Mouse (Mus musculus): ENCODE measurements around the gene Cks2. TPM values are rescaled to one million over a fixed set of nuclear protein-coding genes. Genes with fewer than 3 reads are reported as not detected.

The Cks2 gene
- polyA plus RNA-seq (2015; fragmentation: Nextera tagmentation; extraction: Ambion mirVana): 97.5 and 118 TPM in 2 replicates

- no peaks in the 10 kb centered on the region for H3K9me3 ChIP-seq (ENCODE audit: control insufficient read depth, low read length)
- peak within 1 kb of the TSS; percentile 81 for H3K9ac ChIP-seq (replicated peaks; ENCODE audit: low read depth, low read length)
- H3K4me1 ChIP-seq (replicated peaks; ENCODE audit: control insufficient read depth, insufficient read depth, low read length): peaks cover 13% of the 10 kb centered on the region
- ATAC-seq: peak; percentile 99
- peak within 1 kb of the TSS; percentile 91 for H3K4me2 ChIP-seq (ENCODE audit: low read length)
- no peaks in the 10 kb centered on the region for H3K36me3 ChIP-seq (ENCODE audit: control insufficient read depth, insufficient read depth)
- peak within 1 kb of the TSS; percentile 52; the same call in 1 of the 2 replicates for H3K27ac ChIP-seq (ENCODE audit: low read length)
- peak within 1 kb of the TSS; percentile 78 for H3K4me3 ChIP-seq (replicated peaks; ENCODE audit: low read length)
- WGBS: under 1% methylated on average over 83 of the region's 83 CpGs
- H3K27me3 ChIP-seq (replicated peaks; ENCODE audit: control insufficient read depth, insufficient read depth, low read length): no peaks in the 10 kb centered on the region
Measured at GRCm38 (mm10) chr13:51644829-51645789, at the start of gene Cks2. Gene Cks2, plus strand, starts transcription at chr13:51645232.

GRCm38 (mm10) chr13:51595404-51595803 is 49.6 kb upstream of the Cks2 start:
- peak; percentile 18; the same call in 1 of the 2 replicates for ATAC-seq
- H3K4me2 ChIP-seq (ENCODE audit: low read length): peak overlapping the region; percentile 96
- H3K9me3 ChIP-seq (ENCODE audit: control insufficient read depth, low read length): no peaks in the 10 kb centered on the region
- no peaks in the 10 kb centered on the region for H3K27me3 ChIP-seq (replicated peaks; ENCODE audit: control insufficient read depth, insufficient read depth, low read length)
- H3K4me3 ChIP-seq (replicated peaks; ENCODE audit: low read length): peak overlapping the region; percentile 55
- no peak overlapping the region for H3K27ac ChIP-seq (ENCODE audit: low read length)
- no peak overlapping the region for H3K9ac ChIP-seq (replicated peaks; ENCODE audit: low read depth, low read length)
- no peaks in the 10 kb centered on the region for H3K36me3 ChIP-seq (ENCODE audit: control insufficient read depth, insufficient read depth)
- WGBS: 27% methylated on average over 11 of the region's 11 CpGs
- peaks cover 5% of the 10 kb centered on the region for H3K4me1 ChIP-seq (replicated peaks; ENCODE audit: control insufficient read depth, insufficient read depth, low read length)

GRCm38 (mm10) chr13:51598063-51598462 is 47.0 kb upstream of the Cks2 start:
- Histone ChIP-seq H3K4me3 (replicated peaks; ENCODE audit: low read length) (no peak overlapping the region), H3K27me3 (replicated peaks; ENCODE audit: control insufficient read depth, insufficient read depth, low read length) (no peaks in the 10 kb centered on the region), H3K36me3 (ENCODE audit: control insufficient read depth, insufficient read depth) (no peaks in the 10 kb centered on the region), H3K27ac (ENCODE audit: low read length) (no peak overlapping the region), H3K9ac (replicated peaks; ENCODE audit: low read depth, low read length) (no peak overlapping the region), H3K4me2 (ENCODE audit: low read length) (no peak overlapping the region), H3K9me3 (ENCODE audit: control insufficient read depth, low read length) (no peaks in the 10 kb centered on the region), H3K4me1 (replicated peaks; ENCODE audit: control insufficient read depth, insufficient read depth, low read length) (peaks cover 8% of the 10 kb centered on the region)
- WGBS: 80% methylated on average over 2 of the region's 2 CpGs
- no peak for ATAC-seq

- Histone ChIP-seq H3K4me3 (replicated peaks; ENCODE audit: low read length) (no peak overlapping the region), H3K4me2 (ENCODE audit: low read length) (no peak overlapping the region), H3K9me3 (ENCODE audit: control insufficient read depth, low read length) (no peaks in the 10 kb centered on the region), H3K4me1 (replicated peaks; ENCODE audit: control insufficient read depth, insufficient read depth, low read length) (peaks cover 10% of the 10 kb centered on the region), H3K36me3 (ENCODE audit: control insufficient read depth, insufficient read depth) (no peaks in the 10 kb centered on the region), H3K27me3 (replicated peaks; ENCODE audit: control insufficient read depth, insufficient read depth, low read length) (no peaks in the 10 kb centered on the region), H3K27ac (ENCODE audit: low read length) (no peak overlapping the region), H3K9ac (replicated peaks; ENCODE audit: low read depth, low read length) (no peak overlapping the region)
- ATAC-seq: no peak
- WGBS: 94% methylated on average over 8 of the region's 8 CpGs
Measured at GRCm38 (mm10) chr13:51600169-51600568, 44.9 kb upstream of the Cks2 start.

- Histone ChIP-seq H3K4me2 (ENCODE audit: low read length) (peak overlapping the region; percentile 55), H3K9ac (replicated peaks; ENCODE audit: low read depth, low read length) (no peak overlapping the region), H3K9me3 (ENCODE audit: control insufficient read depth, low read length) (no peaks in the 10 kb centered on the region), H3K4me1 (replicated peaks; ENCODE audit: control insufficient read depth, insufficient read depth, low read length) (peaks cover 10% of the 10 kb centered on the region), H3K27ac (ENCODE audit: low read length) (peak overlapping the region; percentile 72), H3K36me3 (ENCODE audit: control insufficient read depth, insufficient read depth) (no peaks in the 10 kb centered on the region), H3K27me3 (replicated peaks; ENCODE audit: control insufficient read depth, insufficient read depth, low read length) (no peaks in the 10 kb centered on the region), H3K4me3 (replicated peaks; ENCODE audit: low read length) (no peak overlapping the region; the same call in 1 of the 2 replicates)
- ATAC-seq: peak; percentile 34
- WGBS: 45% methylated on average over 8 of the region's 8 CpGs
Measured at GRCm38 (mm10) chr13:51602764-51603163, 42.3 kb upstream of the Cks2 start.

- WGBS: 4% methylated on average over 16 of the region's 16 CpGs
Measured at GRCm38 (mm10) chr13:51603221-51603893, 41.7 kb upstream of the Cks2 start.

GRCm38 (mm10) chr13:51603894-51604244 is 41.2 kb upstream of the Cks2 start:
- peak; percentile 69 for ATAC-seq
- Histone ChIP-seq H3K9me3 (ENCODE audit: control insufficient read depth, low read length) (no peaks in the 10 kb centered on the region), H3K27me3 (replicated peaks; ENCODE audit: control insufficient read depth, insufficient read depth, low read length) (no peaks in the 10 kb centered on the region), H3K36me3 (ENCODE audit: control insufficient read depth, insufficient read depth) (no peaks in the 10 kb centered on the region), H3K9ac (replicated peaks; ENCODE audit: low read depth, low read length) (no peak overlapping the region), H3K27ac (ENCODE audit: low read length) (peak overlapping the region; percentile 71), H3K4me1 (replicated peaks; ENCODE audit: control insufficient read depth, insufficient read depth, low read length) (peaks cover 10% of the 10 kb centered on the region), H3K4me2 (ENCODE audit: low read length) (peak overlapping the region; percentile 55), H3K4me3 (replicated peaks; ENCODE audit: low read length) (no peak overlapping the region)
- 27% methylated on average over 4 of the region's 4 CpGs for WGBS

More at GRCm38 (mm10) chr13:51603221-51603893, 41.7 kb upstream of the Cks2 start:
- peak overlapping the region; percentile 72 for H3K27ac ChIP-seq (ENCODE audit: low read length)
- H3K4me3 ChIP-seq (replicated peaks; ENCODE audit: low read length): peak overlapping the region; percentile 32
- no peak overlapping the region for H3K9ac ChIP-seq (replicated peaks; ENCODE audit: low read depth, low read length)
- H3K4me1 ChIP-seq (replicated peaks; ENCODE audit: control insufficient read depth, insufficient read depth, low read length): peaks cover 10% of the 10 kb centered on the region
- no peaks in the 10 kb centered on the region for H3K9me3 ChIP-seq (ENCODE audit: control insufficient read depth, low read length)
- peak; percentile 91 for ATAC-seq
- no peaks in the 10 kb centered on the region for H3K36me3 ChIP-seq (ENCODE audit: control insufficient read depth, insufficient read depth)
- H3K4me2 ChIP-seq (ENCODE audit: low read length): peak overlapping the region; percentile 55
- H3K27me3 ChIP-seq (replicated peaks; ENCODE audit: control insufficient read depth, insufficient read depth, low read length): no peaks in the 10 kb centered on the region

- 96% methylated on average over 7 of the region's 7 CpGs for WGBS
Measured at GRCm38 (mm10) chr13:51609231-51609630, 35.8 kb upstream of the Cks2 start.

GRCm38 (mm10) chr13:51611060-51611459 is 34.0 kb upstream of the Cks2 start:
- H3K9ac ChIP-seq (replicated peaks; ENCODE audit: low read depth, low read length): no peak overlapping the region
- peak overlapping the region; percentile 21; the same call in 1 of the 2 replicates for H3K4me2 ChIP-seq (ENCODE audit: low read length)
- ATAC-seq: no peak
- 0 out of 2 replicates have a peak, but pooled peaks cover 2% of the 10 kb centered on the region for H3K36me3 ChIP-seq (ENCODE audit: control insufficient read depth, insufficient read depth)
- 20% methylated on average over 9 of the region's 9 CpGs for WGBS
- H3K27me3 ChIP-seq (replicated peaks; ENCODE audit: control insufficient read depth, insufficient read depth, low read length): no peaks in the 10 kb centered on the region
- H3K4me3 ChIP-seq (replicated peaks; ENCODE audit: low read length): no peak overlapping the region
- H3K27ac ChIP-seq (ENCODE audit: low read length): no peak overlapping the region
- no peaks in the 10 kb centered on the region; the same call in 1 of the 2 replicates for H3K9me3 ChIP-seq (ENCODE audit: control insufficient read depth, low read length)
- H3K4me1 ChIP-seq (replicated peaks; ENCODE audit: control insufficient read depth, insufficient read depth, low read length): peaks cover 6% of the 10 kb centered on the region

More at GRCm38 (mm10) chr13:51609231-51609630, 35.8 kb upstream of the Cks2 start:
- Histone ChIP-seq H3K4me2 (ENCODE audit: low read length) (no peak overlapping the region), H3K27me3 (replicated peaks; ENCODE audit: control insufficient read depth, insufficient read depth, low read length) (no peaks in the 10 kb centered on the region), H3K4me3 (replicated peaks; ENCODE audit: low read length) (no peak overlapping the region), H3K36me3 (ENCODE audit: control insufficient read depth, insufficient read depth) (0 out of 2 replicates have a peak, but pooled peaks cover 2% of the 10 kb centered on the region), H3K4me1 (replicated peaks; ENCODE audit: control insufficient read depth, insufficient read depth, low read length) (peaks cover 6% of the 10 kb centered on the region), H3K27ac (ENCODE audit: low read length) (no peak overlapping the region), H3K9me3 (ENCODE audit: control insufficient read depth, low read length) (no peaks in the 10 kb centered on the region; the same call in 1 of the 2 replicates), H3K9ac (replicated peaks; ENCODE audit: low read depth, low read length) (no peak overlapping the region)
- no peak for ATAC-seq

Data from forebrain, embryonic 16.5 days (tissue).